Mouse (Mus musculus) MEL (cell line): ENCODE measurements at regions not wholly inside any gene's neighbourhood (a gene's known extent, or its start where the extent isn't known, plus 50 kb on each side); places are given as distances from the start of the nearest gene placed in this dataset.
"Not testable (repeated sequence)": the region's sequence is repeated elsewhere in the genome, so short reads cannot be mapped to it uniquely, and the experiment has no call there.

Experiments used
- DNase-seq: peaks from one replicate; pipeline ENCODE4 v3.0.0; 2011; ENCODE audit warnings: low read depth, low spot score
- H3K27ac ChIP-seq: 2 replicates; pipeline ENCODE4 v1.5.1; 2012; ENCODE audit warnings: low read depth, mild to moderate bottlenecking, control low read depth, low read length, moderate library complexity; ENCODE audit not compliant: control insufficient read depth
- H3K27me3 ChIP-seq, 2 experiments: fragments of 150-350 bp in 1 of 2; sonication (generic) in 1 of 2; 2 replicates each; pipeline ENCODE4 v1.6.1; 2012; ENCODE audit warnings: low read length in 2 of 2, mild to moderate bottlenecking in 2 of 2, improper control_type of control experiment in 1 of 2, moderate library complexity in 1 of 2; ENCODE audit not compliant: insufficient read depth in 2 of 2, control insufficient read depth in 1 of 2
- H3K36me3 ChIP-seq, 2 experiments: 2 replicates each; pipeline ENCODE4 v1.6.1; 2012 to 2014; ENCODE audit warnings: low read length in 2 of 2, improper control_type of control experiment in 1 of 2, inconsistent platforms in 1 of 2, mild to moderate bottlenecking in 1 of 2; ENCODE audit not compliant: insufficient read depth in 2 of 2, control insufficient read depth in 1 of 2
- H3K4me1 ChIP-seq, 2 experiments: fragments of 150-350 bp in 1 of 2; sonication (generic) in 1 of 2; 2 replicates each; pipeline ENCODE4 v1.6.1; 2012; ENCODE audit warnings: low read length in 2 of 2, improper control_type of control experiment in 1 of 2, mild to moderate bottlenecking in 1 of 2; ENCODE audit not compliant: insufficient read depth in 2 of 2, control insufficient read depth in 1 of 2
- H3K4me3 ChIP-seq, 2 experiments: fragments of 150-350 bp in 1 of 2; sonication (generic) in 1 of 2; 2 replicates each; pipeline ENCODE4 v1.5.1; 2012; ENCODE audit warnings: low read depth in 2 of 2, low read length in 2 of 2, mild to moderate bottlenecking in 2 of 2, moderate library complexity in 2 of 2, control low read depth in 1 of 2, improper control_type of control experiment in 1 of 2; ENCODE audit not compliant: control insufficient read depth in 1 of 2, insufficient read depth in 1 of 2
- H3K79me2 ChIP-seq: 2 replicates; pipeline ENCODE4 v1.6.1; 2012; ENCODE audit warnings: mild to moderate bottlenecking, low read length, moderate library complexity; ENCODE audit not compliant: control insufficient read depth, poor library complexity, insufficient read depth
- H3K9ac ChIP-seq: 2 replicates; pipeline ENCODE4 v1.6.1; 2012; ENCODE audit warnings: low read depth, mild to moderate bottlenecking, control low read depth, low read length, moderate library complexity; ENCODE audit not compliant: control insufficient read depth, poor library complexity, severe bottlenecking
- H3K9me3 ChIP-seq: fragments of 150-350 bp; sonication (generic); replicated peaks from 2 replicates; pipeline ENCODE4 v1.6.1; 2012; ENCODE audit warnings: mild to moderate bottlenecking, low read length, improper control_type of control experiment, moderate library complexity; ENCODE audit not compliant: insufficient read depth
- BHLHE40 ChIP-seq: IDR thresholded peaks from 2 replicates; pipeline ENCODE4 v1.6.1; 2012; ENCODE audit warnings: low read depth, mild to moderate bottlenecking, inconsistent platforms, low read length, improper control_type of control experiment, borderline replicate concordance
- CHD1 ChIP-seq: IDR thresholded peaks from 2 replicates; pipeline ENCODE4 v1.6.1; 2012; ENCODE audit warnings: low read depth, mild to moderate bottlenecking, inconsistent platforms, low read length, improper control_type of control experiment
- CHD2 ChIP-seq: IDR thresholded peaks from 2 replicates; pipeline ENCODE4 v1.6.1; 2011; ENCODE audit warnings: low read length, improper control_type of control experiment
- CTCF ChIP-seq, 3 experiments: IDR thresholded peaks in 2 of 3; conservative IDR thresholded peaks in 1 of 3; 2 replicates each; pipeline ENCODE4 v1.5.1; 2011 to 2012; ENCODE audit warnings: low read length in 3 of 3, low read depth in 2 of 3, mild to moderate bottlenecking in 2 of 3, improper control_type of control experiment in 1 of 3, inconsistent platforms in 1 of 3, mixed read lengths in 1 of 3, moderate library complexity in 1 of 3; ENCODE audit not compliant: control insufficient read depth in 1 of 3, insufficient read depth in 1 of 3, poor library complexity in 1 of 3, severe bottlenecking in 1 of 3
- E2F4 ChIP-seq: IDR thresholded peaks from 2 replicates; pipeline ENCODE4 v1.6.1; 2011; ENCODE audit warnings: low read depth, low read length, improper control_type of control experiment, borderline replicate concordance
- ELF1 ChIP-seq: IDR thresholded peaks from 2 replicates; pipeline ENCODE4 v1.6.1; 2014; ENCODE audit warnings: low read depth, mild to moderate bottlenecking, inconsistent platforms, low read length, improper control_type of control experiment, moderate library complexity
- ETS1 ChIP-seq: IDR thresholded peaks from 2 replicates; pipeline ENCODE4 v1.6.1; 2012; ENCODE audit warnings: low read depth, mild to moderate bottlenecking, inconsistent platforms, low read length, improper control_type of control experiment, moderate library complexity
- GATA1 ChIP-seq: IDR thresholded peaks from 2 replicates; pipeline ENCODE4 v1.6.1; 2011; ENCODE audit warnings: low read depth, low read length, improper control_type of control experiment
- MAFK ChIP-seq: IDR thresholded peaks from 2 replicates; pipeline ENCODE4 v1.6.1; 2011; ENCODE audit warnings: low read depth, mild to moderate bottlenecking, low read length, improper control_type of control experiment, borderline replicate concordance
- MAX ChIP-seq: IDR thresholded peaks from 2 replicates; pipeline ENCODE4 v1.6.1; 2011; ENCODE audit warnings: low read length, improper control_type of control experiment
- MEF2A ChIP-seq: IDR thresholded peaks from 2 replicates; pipeline ENCODE4 v1.6.1; 2014; ENCODE audit warnings: low read depth, mild to moderate bottlenecking, inconsistent platforms, low read length, improper control_type of control experiment; ENCODE audit not compliant: poor library complexity, insufficient replicate concordance, severe bottlenecking; ENCODE audit errors: extremely low read depth
- MYB ChIP-seq: IDR thresholded peaks from 2 replicates; pipeline ENCODE4 v1.6.1; 2011; ENCODE audit warnings: mild to moderate bottlenecking, low read depth, low read length, improper control_type of control experiment
- NELFE ChIP-seq: IDR thresholded peaks from 2 replicates; pipeline ENCODE4 v1.6.1; 2011; ENCODE audit warnings: low read depth, low read length, improper control_type of control experiment
- POLR2A ChIP-seq, 2 experiments: IDR thresholded peaks; 2 replicates each; pipeline ENCODE4 v1.6.1; 2011 to 2012; ENCODE audit warnings: low read length in 2 of 2, mild to moderate bottlenecking in 2 of 2, control low read depth in 1 of 2, improper control_type of control experiment in 1 of 2, low read depth in 1 of 2, moderate library complexity in 1 of 2; ENCODE audit not compliant: control insufficient read depth in 1 of 2, insufficient read depth in 1 of 2, poor library complexity in 1 of 2
- POLR2AphosphoS5 ChIP-seq: IDR thresholded peaks from 2 replicates; pipeline ENCODE4 v1.6.1; 2012; ENCODE audit warnings: low read depth, borderline replicate concordance, mild to moderate bottlenecking, inconsistent platforms, low read length, moderate library complexity, mixed read lengths
- RAD21 ChIP-seq: IDR thresholded peaks from 2 replicates; pipeline ENCODE4 v1.6.1; 2011; ENCODE audit warnings: mild to moderate bottlenecking, low read depth, low read length, improper control_type of control experiment
- SIN3A ChIP-seq: IDR thresholded peaks from 2 replicates; pipeline ENCODE4 v1.6.1; 2012; ENCODE audit warnings: low read length, improper control_type of control experiment, inconsistent platforms
- TAL1 ChIP-seq: IDR thresholded peaks from 2 replicates; pipeline ENCODE4 v1.6.1; 2012; ENCODE audit warnings: mild to moderate bottlenecking, inconsistent platforms, low read length, moderate library complexity, mixed read lengths
- USF1 ChIP-seq: IDR thresholded peaks from 2 replicates; pipeline ENCODE4 v1.6.1; 2014; ENCODE audit warnings: low read depth, mild to moderate bottlenecking, inconsistent platforms, low read length, improper control_type of control experiment, moderate library complexity
- USF2 ChIP-seq, 2 experiments: IDR thresholded peaks; 2 replicates each; pipeline ENCODE4 v1.6.1; 2011 to 2012; ENCODE audit warnings: improper control_type of control experiment in 2 of 2, low read length in 2 of 2, borderline replicate concordance in 1 of 2, inconsistent platforms in 1 of 2, low read depth in 1 of 2, mild to moderate bottlenecking in 1 of 2; ENCODE audit not compliant: insufficient read depth in 1 of 2
- ZKSCAN1 ChIP-seq: IDR thresholded peaks from 2 replicates; pipeline ENCODE4 v1.6.1; 2012; ENCODE audit warnings: low read depth, mild to moderate bottlenecking, inconsistent platforms, low read length, improper control_type of control experiment, moderate library complexity
- ZMIZ1 ChIP-seq: IDR thresholded peaks from 2 replicates; pipeline ENCODE4 v1.6.1; 2012; ENCODE audit warnings: low read depth, mild to moderate bottlenecking, inconsistent platforms, low read length, improper control_type of control experiment, moderate library complexity

GRCm38 (mm10) chr9:33724811-33725210, 760.9 kb upstream of the Kirrel3 start:
- H3K36me3 ChIP-seq = no peaks in the 10 kb centered on the region
- H3K4me3 ChIP-seq = no peak overlapping the region
- no peak overlapping the region for H3K27ac ChIP-seq
- no peak for TF ChIP-seq BHLHE40
- no peak for TF ChIP-seq POLR2AphosphoS5
- no peak for TF ChIP-seq USF1
- no peak for TF ChIP-seq ELF1
- no peak for TF ChIP-seq E2F4
- H3K9ac ChIP-seq = no peak overlapping the region
- no peaks in the 10 kb centered on the region for H3K79me2 ChIP-seq
- H3K9me3 ChIP-seq = no peaks in the 10 kb centered on the region
- H3K4me1 ChIP-seq = no peaks in the 10 kb centered on the region
- H3K27me3 ChIP-seq = no peaks in the 10 kb centered on the region
- DNase-seq = no peak

- H3K9me3 ChIP-seq, H3K4me3 ChIP-seq, DNase-seq, H3K27ac ChIP-seq, H3K4me1 ChIP-seq, H3K36me3 ChIP-seq, H3K9ac ChIP-seq, H3K27me3 ChIP-seq, H3K79me2 ChIP-seq: not testable (repeated sequence)
Measured at GRCm38 (mm10) chr9:33728058-33728457, 757.6 kb upstream of the Kirrel3 start.

- no peaks in the 10 kb centered on the region for H3K4me1 ChIP-seq
- H3K9ac ChIP-seq = no peak overlapping the region
- no peak for DNase-seq
- H3K36me3 ChIP-seq = no peaks in the 10 kb centered on the region
- TF ChIP-seq ZKSCAN1 = no peak
- TF ChIP-seq ETS1 = no peak
- TF ChIP-seq MAX = no peak
- no peak for TF ChIP-seq MYB
- TF ChIP-seq NELFE = no peak
- no peak for TF ChIP-seq CTCF (IDR thresholded peaks at IDR 0.05 in 2 of 3, conservative IDR thresholded peaks at IDR 0.05 in 1 of 3; ENCODE audit: control insufficient read depth in 1 of 3, insufficient read depth in 1 of 3, low read depth in 2 of 3, low read length in 3 of 3, poor library complexity in 1 of 3, severe bottlenecking in 1 of 3)
- TF ChIP-seq, all 39 proteins: peak for 0
- no peaks in the 10 kb centered on the region for H3K27me3 ChIP-seq
- no peaks in the 10 kb centered on the region for H3K9me3 ChIP-seq
- no peak overlapping the region for H3K4me3 ChIP-seq
- H3K79me2 ChIP-seq = no peaks in the 10 kb centered on the region
- H3K27ac ChIP-seq = no peak overlapping the region
Measured at GRCm38 (mm10) chr9:33760701-33761100, 725.0 kb upstream of the Kirrel3 start.

- no peak for DNase-seq
- no peak overlapping the region for H3K27ac ChIP-seq
Measured at GRCm38 (mm10) chr9:33766235-33766634, 719.5 kb upstream of the Kirrel3 start.

More at GRCm38 (mm10) chr9:33766235-33766634, 719.5 kb upstream of the Kirrel3 start:
- H3K9me3 ChIP-seq = no peaks in the 10 kb centered on the region
- H3K27me3 ChIP-seq = no peaks in the 10 kb centered on the region
- no peaks in the 10 kb centered on the region for H3K36me3 ChIP-seq
- H3K4me3 ChIP-seq = no peak overlapping the region
- H3K4me1 ChIP-seq = no peaks in the 10 kb centered on the region
- no peaks in the 10 kb centered on the region for H3K79me2 ChIP-seq
- TF ChIP-seq MAFK = no peak
- TF ChIP-seq MEF2A = no peak
- no peak for TF ChIP-seq TAL1
- TF ChIP-seq GATA1 = no peak
- TF ChIP-seq MYB = no peak
- TF ChIP-seq CHD1 = no peak
- TF ChIP-seq CHD2 = no peak
- no peak for TF ChIP-seq ZMIZ1
- no peak for TF ChIP-seq POLR2A (IDR thresholded peaks at IDR 0.05; ENCODE audit: control insufficient read depth in 1 of 2, insufficient read depth in 1 of 2, low read depth in 1 of 2, low read length in 2 of 2, poor library complexity in 1 of 2)
- no peak for TF ChIP-seq SIN3A
- TF ChIP-seq RAD21 = no peak
- no peak for TF ChIP-seq USF2 (IDR thresholded peaks at IDR 0.05; ENCODE audit: borderline replicate concordance in 1 of 2, insufficient read depth in 1 of 2, low read depth in 1 of 2, low read length in 2 of 2)
- no peak for TF ChIP-seq ETS1
- H3K9ac ChIP-seq = no peak overlapping the region
